Mouse (Mus musculus) liver, embryonic 12.5 days (tissue): ENCODE data around the gene Fer. TPM values are rescaled to one million over a fixed set of nuclear protein-coding genes. Genes with fewer than 3 reads are reported as not detected.

ENCODE experiments used
- ATAC-seq: fragments of 200-750 bp; cut with Nextera tagmentation; 2 replicates; pipeline ENCODE4 v1.8.0; 2017; ENCODE audit warnings: moderate number of reproducible peaks, mild to moderate bottlenecking, moderate library complexity
- H3K27ac ChIP-seq: fragments of 300-500 bp; sonication (generic); 2 replicates; pipeline ENCODE4 v1.5.1; 2016; ENCODE audit warnings: mild to moderate bottlenecking
- H3K27me3 ChIP-seq: fragments of 300-500 bp; sonication (generic); replicated peaks from 2 replicates; pipeline ENCODE4 v1.6.1; 2016; ENCODE audit warnings: mild to moderate bottlenecking, moderate library complexity
- H3K36me3 ChIP-seq: fragments of 300-500 bp; sonication (generic); 2 replicates; pipeline ENCODE4 v1.6.1; 2016; ENCODE audit warnings: mild to moderate bottlenecking, moderate library complexity
- H3K4me1 ChIP-seq: fragments of 300-500 bp; sonication (generic); 2 replicates; pipeline ENCODE4 v1.6.1; 2016
- H3K4me2 ChIP-seq: fragments of 300-500 bp; sonication (generic); 2 replicates; pipeline ENCODE4 v1.6.1; 2016; ENCODE audit warnings: mild to moderate bottlenecking, moderate library complexity
- H3K4me3 ChIP-seq: fragments of 300-500 bp; sonication (generic); 2 replicates; pipeline ENCODE4 v1.5.1; 2016; ENCODE audit warnings: mild to moderate bottlenecking, moderate library complexity
- H3K9ac ChIP-seq: fragments of 300-500 bp; sonication (generic); 2 replicates; pipeline ENCODE4 v1.6.1; 2016; ENCODE audit warnings: mild to moderate bottlenecking, moderate library complexity
- H3K9me3 ChIP-seq: fragments of 300-500 bp; sonication (generic); replicated peaks from 2 replicates; pipeline ENCODE4 v1.6.1; 2016; ENCODE audit warnings: mild to moderate bottlenecking, moderate library complexity
- WGBS: fragments of 180-500 bp; shearing (Covaris S2); methylation state at CpG from one replicate; pipeline ENCODE4 v1.1.7; 2016; ENCODE audit not compliant: insufficient replicate concordance; 5-methylcytosine and 5-hydroxymethylcytosine counted together
- polyA plus RNA-seq: library from polyadenylated mRNA; unstranded; fragments of >200 nt; fragmentation: Nextera tagmentation; extraction: Ambion mirVana; gene quantifications from 2 replicates; pipeline ENCODE4 v1.2.1, GENCODE M21; 2016

The Fer gene
- polyA plus RNA-seq, 1 experiment from 2014 or later, result 17.1 TPM

- peaks cover 4% of the 10 kb centered on the region; the same call in 1 of the 2 replicates for H3K36me3 ChIP-seq
- no peak overlapping the region for H3K27ac ChIP-seq
- H3K27me3 ChIP-seq, result no peaks in the 10 kb centered on the region
- no peak overlapping the region for H3K4me3 ChIP-seq
- 72% methylated on average over 2 of the region's 2 CpGs for WGBS
- H3K9ac ChIP-seq, result no peak overlapping the region
- H3K4me1 ChIP-seq, result no peaks in the 10 kb centered on the region
- no peak for ATAC-seq
- no peaks in the 10 kb centered on the region for H3K9me3 ChIP-seq
- no peak overlapping the region for H3K4me2 ChIP-seq
Measured at GRCm38 (mm10) chr17:63946772-63947171, 83.9 kb downstream of the Fer start.

- H3K4me3 ChIP-seq, result no peak overlapping the region
- 83% methylated on average over 4 of the region's 4 CpGs for WGBS
- no peaks in the 10 kb centered on the region for H3K9me3 ChIP-seq
- H3K9ac ChIP-seq, result no peak overlapping the region
- H3K27me3 ChIP-seq, result no peaks in the 10 kb centered on the region
- H3K36me3 ChIP-seq, result peaks cover 4% of the 10 kb centered on the region; the same call in 1 of the 2 replicates
- no peaks in the 10 kb centered on the region for H3K4me1 ChIP-seq
- no peak for ATAC-seq
- H3K27ac ChIP-seq, result no peak overlapping the region
- no peak overlapping the region for H3K4me2 ChIP-seq
Measured at GRCm38 (mm10) chr17:63948811-63949210, 85.9 kb downstream of the Fer start.

- no peak overlapping the region for H3K27ac ChIP-seq
Measured at GRCm38 (mm10) chr17:63951436-63951835, 88.6 kb downstream of the Fer start.

DNA sequence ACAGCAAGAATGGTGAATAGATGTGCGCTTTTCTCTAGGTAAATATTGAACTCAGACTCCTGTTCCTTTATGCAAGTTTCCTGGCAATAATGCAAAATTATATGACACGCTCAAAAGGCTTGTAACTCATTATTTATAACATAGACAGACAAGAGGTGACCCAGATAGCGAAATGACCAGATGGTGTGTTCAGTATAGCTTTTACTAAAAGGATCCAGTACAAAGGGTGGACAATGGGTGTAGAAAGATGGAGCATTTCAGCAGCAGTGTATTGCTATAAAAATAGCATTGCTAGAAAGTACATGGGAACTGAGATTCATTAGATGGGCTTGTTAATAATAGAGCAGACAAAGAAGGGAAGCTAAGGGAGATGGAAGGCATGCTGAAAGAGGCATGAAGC lies 104.2 kb downstream of the Fer start:
- no peak overlapping the region for H3K9ac ChIP-seq
- no peaks in the 10 kb centered on the region for H3K36me3 ChIP-seq
- no peak overlapping the region for H3K4me3 ChIP-seq
- H3K4me2 ChIP-seq, result no peak overlapping the region
- H3K4me1 ChIP-seq, result peaks cover 39% of the 10 kb centered on the region
- no peak overlapping the region for H3K27ac ChIP-seq
- H3K27me3 ChIP-seq, result no peaks in the 10 kb centered on the region
- H3K9me3 ChIP-seq, result no peaks in the 10 kb centered on the region
- WGBS, result 80% methylated on average over 3 of the region's 3 CpGs
- no peak for ATAC-seq

More at GRCm38 (mm10) chr17:63951436-63951835, 88.6 kb downstream of the Fer start:
- Histone ChIP-seq H3K4me3 (no peak overlapping the region), H3K9me3 (no peaks in the 10 kb centered on the region), H3K27me3 (no peaks in the 10 kb centered on the region), H3K9ac (no peak overlapping the region), H3K4me2 (no peak overlapping the region), H3K36me3 (no peaks in the 10 kb centered on the region; the same call in 1 of the 2 replicates), H3K4me1 (no peaks in the 10 kb centered on the region)
- 78% methylated on average over 2 of the region's 2 CpGs for WGBS
- no peak for ATAC-seq

- Histone ChIP-seq H3K4me3 (no peak overlapping the region), H3K36me3 (no peaks in the 10 kb centered on the region), H3K27me3 (no peaks in the 10 kb centered on the region), H3K4me1 (peaks cover 60% of the 10 kb centered on the region), H3K27ac (0 out of 2 replicates have a peak overlapping the region, but pooled peaks have one; percentile 25), H3K9ac (no peak overlapping the region), H3K4me2 (no peak overlapping the region), H3K9me3 (no peaks in the 10 kb centered on the region)
- WGBS, result 37% methylated on average over 10 of the region's 10 CpGs
- no peak for ATAC-seq
Measured at GRCm38 (mm10) chr17:63969448-63969847, 106.6 kb downstream of the Fer start.

DNA sequence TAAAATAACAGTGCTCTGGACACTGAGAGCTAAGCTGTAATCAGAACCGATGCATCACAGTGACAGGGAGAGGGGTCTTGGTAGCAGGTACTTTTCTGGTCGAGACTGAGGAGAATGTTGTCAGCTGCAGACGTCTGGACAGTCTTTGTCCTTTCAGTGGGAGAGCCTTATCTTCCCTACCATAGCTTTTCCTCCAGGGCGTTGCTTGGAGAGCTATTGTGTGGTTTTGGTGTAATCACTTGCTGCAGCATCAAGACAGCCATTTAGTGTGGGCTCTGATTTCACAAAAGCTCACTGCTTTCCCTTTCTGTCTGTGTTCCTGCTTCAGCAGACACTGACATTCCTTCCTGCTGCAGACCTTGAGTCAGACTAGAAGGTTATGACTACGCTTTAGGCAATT lies 107.4 kb downstream of the Fer start:
- peak; percentile 47 for ATAC-seq
- Histone ChIP-seq H3K27me3 (no peaks in the 10 kb centered on the region), H3K9me3 (no peaks in the 10 kb centered on the region), H3K4me2 (no peak overlapping the region), H3K9ac (no peak overlapping the region), H3K4me3 (no peak overlapping the region), H3K27ac (no peak overlapping the region), H3K36me3 (no peaks in the 10 kb centered on the region), H3K4me1 (peaks cover 63% of the 10 kb centered on the region)
- WGBS, result 10% methylated on average over 5 of the region's 5 CpGs

- ATAC-seq, result no peak
- Histone ChIP-seq H3K9me3 (no peaks in the 10 kb centered on the region), H3K9ac (no peak overlapping the region), H3K4me1 (peaks cover 63% of the 10 kb centered on the region), H3K27me3 (no peaks in the 10 kb centered on the region), H3K36me3 (no peaks in the 10 kb centered on the region), H3K4me2 (no peak overlapping the region), H3K4me3 (no peak overlapping the region), H3K27ac (no peak overlapping the region)
- WGBS, result 89% methylated on average over 1 of the region's 1 CpGs
Measured at GRCm38 (mm10) chr17:63970939-63971338, 108.1 kb downstream of the Fer start.

- 55% methylated on average over 4 of the region's 4 CpGs for WGBS
- no peak for ATAC-seq
- H3K4me1 ChIP-seq, result peaks cover 72% of the 10 kb centered on the region
- H3K27me3 ChIP-seq, result no peaks in the 10 kb centered on the region
- H3K9me3 ChIP-seq, result no peaks in the 10 kb centered on the region
- no peak overlapping the region for H3K4me3 ChIP-seq
- H3K9ac ChIP-seq, result no peak overlapping the region
- H3K4me2 ChIP-seq, result no peak overlapping the region
- 0 out of 2 replicates have a peak overlapping the region, but pooled peaks have one; percentile 30 for H3K27ac ChIP-seq
- no peaks in the 10 kb centered on the region for H3K36me3 ChIP-seq
Measured at GRCm38 (mm10) chr17:63972181-63972580, 109.3 kb downstream of the Fer start.

GRCm38 (mm10) chr17:63973806-63974205 lies 110.9 kb downstream of the Fer start:
- Histone ChIP-seq H3K9me3 (no peaks in the 10 kb centered on the region), H3K27ac (peak overlapping the region; percentile 79), H3K9ac (no peak overlapping the region), H3K36me3 (no peaks in the 10 kb centered on the region), H3K4me3 (no peak overlapping the region), H3K4me2 (peak overlapping the region; percentile 15), H3K27me3 (no peaks in the 10 kb centered on the region), H3K4me1 (peaks cover 78% of the 10 kb centered on the region)
- ATAC-seq, result peak; percentile 92
- WGBS, result 12% methylated on average over 5 of the region's 5 CpGs

DNA sequence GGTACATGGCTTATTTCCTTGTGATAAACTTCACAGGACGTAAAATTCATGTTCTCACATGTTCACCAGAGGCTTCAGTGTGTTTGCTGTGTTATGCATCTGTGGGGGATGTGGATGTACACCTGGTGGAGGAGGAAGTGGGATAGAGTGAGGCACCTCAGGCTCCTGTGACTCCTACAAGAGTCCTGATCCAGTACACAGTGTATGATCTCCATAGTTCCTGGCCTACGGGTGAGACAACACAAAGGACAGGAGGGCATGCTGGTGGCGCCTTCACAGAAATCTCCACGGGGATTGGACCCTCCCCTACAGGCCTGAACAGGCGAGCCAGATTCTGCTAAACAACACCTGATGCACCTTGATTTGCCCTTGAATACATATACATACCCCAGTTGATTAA lies 111.4 kb downstream of the Fer start:
- H3K4me1 ChIP-seq, result peaks cover 75% of the 10 kb centered on the region
- peak overlapping the region; percentile 15; the same call in 1 of the 2 replicates for H3K4me2 ChIP-seq
- H3K9ac ChIP-seq, result peak overlapping the region; percentile 3; the same call in 1 of the 2 replicates
- no peaks in the 10 kb centered on the region for H3K9me3 ChIP-seq
- no peak overlapping the region for H3K4me3 ChIP-seq
- peak; percentile 38 for ATAC-seq
- no peaks in the 10 kb centered on the region for H3K27me3 ChIP-seq
- H3K27ac ChIP-seq, result peak overlapping the region; percentile 67
- WGBS, result 69% methylated on average over 5 of the region's 5 CpGs
- H3K36me3 ChIP-seq, result no peaks in the 10 kb centered on the region

GRCm38 (mm10) chr17:63978794-63979571 lies 116.1 kb downstream of the Fer start:
- Histone ChIP-seq H3K27ac (peak overlapping the region; percentile 77), H3K4me3 (no peak overlapping the region), H3K36me3 (peaks cover 8% of the 10 kb centered on the region), H3K9ac (no peak overlapping the region), H3K9me3 (no peaks in the 10 kb centered on the region), H3K27me3 (no peaks in the 10 kb centered on the region), H3K4me2 (peak overlapping the region; percentile 35; the same call in 1 of the 2 replicates), H3K4me1 (peaks cover 44% of the 10 kb centered on the region)
- ATAC-seq, result peak; percentile 83
- 28% methylated on average over 4 of the region's 4 CpGs for WGBS

GRCm38 (mm10) chr17:63980167-63980566 lies 117.3 kb downstream of the Fer start:
- Histone ChIP-seq H3K9me3 (no peaks in the 10 kb centered on the region), H3K36me3 (peaks cover 8% of the 10 kb centered on the region), H3K27me3 (no peaks in the 10 kb centered on the region), H3K4me2 (no peak overlapping the region), H3K4me3 (no peak overlapping the region), H3K4me1 (peaks cover 35% of the 10 kb centered on the region), H3K27ac (no peak overlapping the region), H3K9ac (no peak overlapping the region)
- no peak for ATAC-seq
- 57% methylated on average over 3 of the region's 3 CpGs for WGBS
